Mouse (Mus musculus): ENCODE measurements around the gene Myo1a.

The Myo1a gene

DNA sequence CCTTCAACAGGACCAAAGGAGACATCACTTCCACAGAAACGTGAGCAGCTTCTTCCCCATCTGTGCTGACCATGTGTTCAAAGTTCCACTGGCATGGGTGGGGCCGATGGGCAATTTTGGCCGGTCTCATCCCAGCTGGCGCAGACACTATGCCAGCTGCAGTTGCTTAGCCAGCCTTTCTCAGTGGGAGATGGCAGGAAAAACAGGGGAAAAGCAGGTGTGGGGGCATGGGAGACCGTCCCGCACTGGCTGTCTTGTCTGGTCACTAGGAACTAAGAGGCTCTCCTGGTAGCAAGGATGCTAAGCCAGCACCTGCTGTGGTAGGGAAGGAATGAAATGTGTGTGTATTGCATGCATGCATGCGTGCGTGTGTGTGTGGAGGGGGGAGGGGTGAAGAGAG, 23.5 kb downstream of the Myo1a start:
- peak; percentile 56 for DNase-seq (ENCODE audit: low read depth, low spot score)

DNA sequence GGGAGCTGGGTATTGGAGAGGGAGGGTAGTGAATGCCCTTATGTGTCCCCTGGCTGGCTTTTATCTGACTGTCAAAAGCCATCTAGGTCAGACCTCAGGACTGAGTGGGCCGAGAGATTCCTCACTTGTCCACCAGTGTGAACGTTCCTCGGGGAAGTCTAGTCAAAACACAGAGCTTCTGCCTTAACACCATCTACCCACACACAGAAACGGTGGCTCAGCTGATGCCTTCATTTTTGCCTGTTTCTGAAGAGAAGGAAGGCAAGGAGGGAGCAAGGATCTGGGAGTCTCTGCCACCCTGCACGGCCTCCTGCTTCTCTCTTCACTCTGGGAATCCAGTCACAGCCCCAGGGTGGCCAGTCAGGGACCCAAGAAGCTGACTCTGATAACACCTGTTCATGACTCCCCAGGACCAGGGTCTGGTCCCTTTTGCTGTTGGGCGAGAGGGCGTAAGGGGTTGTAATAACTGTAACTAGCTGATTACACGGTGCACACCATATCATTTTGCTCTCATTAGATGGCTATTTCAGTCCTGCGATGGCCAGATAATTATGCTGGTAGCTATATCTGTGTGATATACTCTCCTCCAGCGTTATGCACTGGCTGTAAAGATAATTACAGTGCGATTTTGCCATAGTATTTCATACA, 25.4 kb downstream of the Myo1a start:
- peak; percentile 65 for DNase-seq (ENCODE audit: low read depth, low spot score)

DNA sequence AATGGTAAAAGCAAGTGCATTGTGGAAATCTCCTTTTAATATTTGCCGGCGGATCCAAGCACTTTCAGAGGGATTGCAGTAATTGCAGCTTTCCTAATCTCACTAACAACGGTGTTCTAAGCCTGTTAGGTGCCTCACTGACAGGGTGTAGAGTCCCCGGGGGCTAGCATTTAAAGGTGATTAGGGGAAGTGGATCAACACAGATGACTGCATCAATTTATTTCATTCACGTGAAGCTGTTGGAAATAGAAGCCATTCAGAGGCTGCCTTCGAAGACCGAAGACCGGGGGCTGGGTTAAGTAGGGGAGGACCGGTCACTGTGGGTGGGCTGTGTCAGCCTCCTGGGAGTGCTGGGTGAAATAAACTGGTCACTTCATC, 26.0 kb downstream of the Myo1a start:
- no peak for DNase-seq (ENCODE audit: low read depth, low spot score)

DNA sequence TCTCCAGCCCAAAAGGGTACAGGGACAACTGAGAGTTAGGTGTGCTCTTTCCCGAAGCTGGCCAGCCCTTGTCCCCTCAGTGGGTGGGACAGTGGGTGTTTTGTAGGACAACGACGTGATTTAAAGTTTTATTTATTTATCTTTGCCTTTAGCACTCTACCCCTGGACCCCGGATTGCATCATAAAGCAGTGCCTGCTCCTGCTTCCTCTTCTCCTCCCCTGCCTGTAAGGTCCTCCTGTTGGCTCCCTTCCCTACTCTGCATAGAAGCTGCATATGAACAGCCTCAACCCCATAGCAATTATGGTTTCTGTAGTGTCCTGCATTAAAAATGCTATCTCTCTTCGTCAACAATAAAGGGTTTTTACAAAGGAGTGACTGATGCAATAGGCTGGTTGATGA, 26.4 kb downstream of the Myo1a start:
- no peak for DNase-seq (ENCODE audit: low read depth, low spot score)

DNA sequence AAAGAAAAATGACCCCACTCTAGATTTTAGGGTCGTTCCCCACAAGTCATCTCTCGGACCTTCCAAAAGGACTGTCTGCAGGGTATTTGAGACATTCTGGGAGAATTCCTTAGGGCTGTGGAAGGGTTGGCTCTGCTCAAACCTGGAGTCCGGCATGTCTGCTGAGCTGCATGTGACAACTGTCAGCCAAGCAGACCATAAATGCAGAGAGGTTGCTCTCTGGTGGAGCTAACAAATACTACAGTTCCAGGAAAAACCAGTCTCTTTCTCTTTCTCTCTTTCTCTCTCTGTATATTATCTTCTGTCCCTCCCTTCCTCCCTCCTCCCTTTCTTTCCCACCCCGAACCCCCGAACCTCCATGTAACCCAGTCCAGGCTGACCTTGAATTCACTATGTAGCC, 29.5 kb downstream of the Myo1a start:
- peak; percentile 64 for DNase-seq (ENCODE audit: low read depth, low spot score)

DNA sequence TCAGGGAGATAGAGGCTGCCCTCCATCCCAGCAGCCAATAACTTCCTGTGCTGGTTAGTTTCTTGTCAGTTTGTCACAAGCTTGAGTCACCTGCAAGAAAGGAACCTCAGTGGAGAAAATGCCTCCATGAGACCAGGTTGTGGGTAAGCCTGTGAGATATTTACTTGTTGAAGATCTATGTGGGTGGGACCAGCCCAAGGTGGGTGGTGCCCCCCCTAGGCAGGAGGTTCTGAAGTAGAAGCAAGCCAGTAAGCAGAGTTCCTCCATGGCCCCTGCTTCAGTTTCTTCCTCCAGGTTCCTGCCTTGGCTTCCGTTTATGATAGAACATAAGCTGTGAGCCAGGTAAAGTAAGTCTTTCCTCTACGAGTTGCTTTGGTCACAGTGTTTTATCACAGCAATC, 31.3 kb downstream of the Myo1a start:
- DNase-seq (ENCODE audit: low read depth, low spot score): no peak

DNA sequence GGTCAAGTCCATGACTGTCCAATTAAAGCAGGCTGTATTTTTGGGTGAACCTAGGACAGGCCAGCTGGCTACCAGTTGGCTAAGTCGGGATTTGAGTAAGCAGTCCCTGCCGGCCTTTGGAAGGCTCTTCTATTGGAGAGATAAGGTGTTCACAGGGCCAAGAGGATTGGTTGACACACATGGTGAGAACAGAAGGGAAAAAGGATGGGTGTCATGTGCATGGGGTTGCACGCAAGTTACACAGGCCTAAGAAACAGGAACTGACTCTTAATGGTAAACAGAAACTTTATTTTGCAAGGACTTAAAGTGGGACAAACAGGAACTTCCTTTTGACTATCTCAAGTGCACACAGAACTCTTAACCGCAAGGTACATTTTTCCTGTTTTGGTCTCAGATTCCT, 31.9 kb downstream of the Myo1a start:
- no peak for DNase-seq (ENCODE audit: low read depth, low spot score)

DNA sequence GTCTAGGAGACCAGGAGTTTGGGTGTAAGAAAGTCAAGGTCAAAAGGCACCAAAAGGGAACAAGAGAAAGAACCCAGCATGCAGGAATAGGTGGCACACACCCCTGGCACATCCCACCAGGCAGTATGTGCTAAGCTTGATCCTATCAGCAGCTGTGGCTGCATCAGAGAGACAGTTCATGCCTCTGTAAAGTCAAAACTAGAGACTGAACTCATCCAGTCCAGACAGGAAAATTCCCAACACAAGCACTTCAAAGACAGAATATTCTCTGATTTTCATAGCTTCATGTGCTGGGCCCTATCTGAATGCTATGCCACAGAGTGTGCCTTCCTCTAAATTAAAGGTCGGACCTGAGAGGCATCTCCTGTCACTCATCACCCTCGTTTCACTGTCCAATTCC, 32.6 kb downstream of the Myo1a start:
- no peak for DNase-seq (ENCODE audit: low read depth, low spot score)

DNA sequence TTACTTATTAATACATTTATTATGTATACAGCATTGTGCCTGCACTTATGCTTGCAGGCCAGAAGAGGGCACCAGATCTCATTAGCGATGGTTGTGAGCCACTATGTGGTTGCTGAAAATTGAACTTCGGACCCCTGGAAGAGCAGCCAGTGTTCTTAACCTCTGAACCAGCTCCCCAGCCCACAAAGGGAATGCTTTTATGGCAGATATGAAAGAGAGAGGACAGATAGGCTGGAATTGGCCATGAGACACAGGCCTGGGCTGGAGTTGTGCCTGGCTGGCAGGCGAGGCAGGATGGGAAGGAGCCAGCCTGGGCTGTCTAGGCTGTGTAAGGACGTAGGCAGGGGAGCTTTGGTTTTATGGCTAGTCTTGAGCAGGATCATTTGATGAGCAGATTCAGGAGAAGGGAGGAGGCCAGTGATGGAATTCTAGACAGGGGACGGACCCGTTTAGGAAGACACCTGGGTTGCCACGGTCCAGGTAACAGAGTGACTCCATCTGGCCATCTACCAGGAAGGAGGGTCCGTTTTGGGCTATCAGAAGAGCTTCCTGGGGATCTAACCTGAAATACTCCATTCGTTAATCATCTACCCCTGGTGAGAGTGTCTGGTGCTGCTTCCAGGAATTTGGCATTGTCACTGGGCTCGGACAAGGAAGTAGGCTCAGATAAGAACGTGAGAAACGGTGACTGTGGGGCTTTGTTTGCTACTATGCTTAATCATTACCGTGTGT, 33.3 kb downstream of the Myo1a start:
- peak; percentile 51 for DNase-seq (ENCODE audit: low read depth, low spot score)

DNA sequence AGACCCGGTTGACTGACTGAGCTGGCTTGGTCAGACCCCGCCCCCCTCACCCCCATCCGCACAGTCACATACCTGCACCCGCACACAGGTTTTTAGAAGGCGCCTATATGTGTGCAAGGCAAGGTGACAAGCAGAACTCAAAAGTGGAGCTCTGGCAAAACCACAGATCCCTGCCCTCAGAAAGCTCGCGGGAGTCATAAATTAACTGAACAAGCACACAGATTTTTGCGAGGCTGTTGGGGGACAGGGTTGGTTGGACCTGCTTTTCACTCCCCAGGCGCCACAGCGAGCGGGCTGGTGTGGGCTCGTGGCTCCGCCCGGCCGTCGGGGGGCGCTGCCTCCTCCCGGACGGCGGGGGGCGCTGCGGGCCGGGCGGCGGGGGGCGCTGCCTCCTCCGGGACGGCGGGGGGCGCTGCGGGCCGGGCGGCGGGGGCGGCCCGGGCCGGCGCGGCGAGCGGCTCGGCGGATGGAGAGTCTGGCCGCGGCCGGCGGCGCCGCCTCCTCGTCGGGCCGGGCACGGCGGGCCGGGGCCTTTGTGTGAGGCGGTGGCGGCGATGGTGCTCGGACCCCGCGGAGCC, 34.2 kb downstream of the Myo1a start, which contains the start of gene Zbtb39:
Zbtb39 (plus strand) TSS at position 456 of the 578 bp plus-strand sequence.
- DNase-seq (ENCODE audit: low read depth, low spot score): peak; percentile 74

DNA sequence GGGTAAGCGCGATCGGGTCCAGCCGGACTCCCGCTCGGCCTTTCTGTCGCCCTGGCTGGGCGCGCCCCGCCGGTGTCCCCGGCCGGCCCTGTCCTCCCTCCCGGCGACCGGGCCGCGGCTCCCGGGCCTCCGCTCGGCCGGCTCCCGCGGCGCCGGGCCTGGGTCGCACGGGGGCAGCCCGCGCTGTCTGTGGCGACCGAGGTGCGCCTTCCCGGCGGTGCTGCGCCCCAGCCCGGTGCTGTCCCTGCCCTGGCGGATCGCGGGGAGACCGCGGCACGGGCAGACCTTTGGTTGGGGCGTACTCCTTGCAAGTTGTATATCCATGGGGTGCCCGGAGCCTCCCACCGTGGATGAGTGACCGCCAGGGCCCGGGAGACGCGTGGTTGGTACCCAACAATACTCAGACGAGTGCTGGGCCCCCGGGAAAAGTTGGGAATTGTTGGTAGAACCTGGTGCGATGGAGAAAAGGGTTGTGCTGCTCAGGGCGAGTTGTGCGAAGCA, 34.7 kb downstream of the Myo1a start:
- DNase-seq (ENCODE audit: low read depth, low spot score): no peak

DNA sequence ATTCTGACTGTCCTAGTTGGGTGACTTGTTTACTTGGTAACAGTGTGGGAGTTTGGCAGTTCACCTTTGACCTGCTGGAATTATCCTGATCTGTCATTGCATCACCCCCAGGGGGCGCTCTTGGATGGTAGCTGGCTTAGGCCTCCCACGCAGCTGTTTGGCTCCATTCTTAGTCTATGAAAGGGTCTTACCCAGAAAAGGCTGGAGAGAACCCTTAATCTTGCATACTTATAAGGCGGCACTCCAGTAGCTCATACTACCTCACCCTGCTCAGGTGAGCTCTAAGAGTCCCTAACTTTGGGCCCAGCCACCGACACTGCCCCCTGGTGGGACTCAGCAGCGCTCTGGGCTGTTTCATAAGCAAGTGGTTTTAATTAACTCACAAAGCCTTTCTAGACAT, 39.7 kb downstream of the Myo1a start:
- DNase-seq (ENCODE audit: low read depth, low spot score): peak; percentile 45

DNA sequence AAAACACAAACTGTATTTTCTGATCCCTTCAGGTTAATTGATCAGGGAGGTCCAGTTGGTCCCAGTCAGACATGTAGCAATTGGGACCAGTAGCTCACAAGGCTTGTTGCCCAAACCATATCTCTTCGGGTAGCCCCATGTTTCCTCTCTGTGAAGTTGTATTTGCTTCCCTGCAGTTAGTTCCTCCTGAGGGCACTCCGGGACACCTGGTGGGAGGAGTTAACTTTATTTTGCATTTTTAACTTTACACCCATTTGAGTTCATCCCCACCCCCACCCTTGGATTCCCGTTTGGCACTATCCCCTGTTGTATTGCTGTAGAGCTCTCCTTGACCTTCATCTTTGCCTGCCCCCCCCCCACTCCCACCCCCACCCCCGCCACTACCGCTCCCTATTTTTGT, 40.9 kb downstream of the Myo1a start:
- DNase-seq (ENCODE audit: low read depth, low spot score): no peak

DNA sequence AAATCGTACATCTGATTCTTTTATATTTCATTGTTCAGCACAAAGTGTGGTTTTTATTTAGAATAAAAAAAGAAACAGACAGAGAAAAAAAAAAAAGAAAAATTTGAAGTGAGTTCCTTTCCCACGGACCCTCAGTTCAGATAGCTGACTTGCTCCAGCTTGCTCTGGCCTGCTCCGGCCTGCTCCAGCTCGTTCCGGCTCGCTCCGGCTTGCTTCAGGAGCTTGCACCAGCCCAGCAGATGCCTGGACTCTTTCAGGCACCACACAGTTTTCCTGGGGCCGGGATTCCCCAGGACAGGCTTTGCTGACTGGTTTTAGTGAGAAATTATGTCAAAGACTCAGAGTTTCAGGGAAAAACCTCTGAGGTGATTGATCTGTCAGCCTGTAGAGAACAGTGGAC, 42.3 kb downstream of the Myo1a start:
- no peak for DNase-seq (ENCODE audit: low read depth, low spot score)

DNA sequence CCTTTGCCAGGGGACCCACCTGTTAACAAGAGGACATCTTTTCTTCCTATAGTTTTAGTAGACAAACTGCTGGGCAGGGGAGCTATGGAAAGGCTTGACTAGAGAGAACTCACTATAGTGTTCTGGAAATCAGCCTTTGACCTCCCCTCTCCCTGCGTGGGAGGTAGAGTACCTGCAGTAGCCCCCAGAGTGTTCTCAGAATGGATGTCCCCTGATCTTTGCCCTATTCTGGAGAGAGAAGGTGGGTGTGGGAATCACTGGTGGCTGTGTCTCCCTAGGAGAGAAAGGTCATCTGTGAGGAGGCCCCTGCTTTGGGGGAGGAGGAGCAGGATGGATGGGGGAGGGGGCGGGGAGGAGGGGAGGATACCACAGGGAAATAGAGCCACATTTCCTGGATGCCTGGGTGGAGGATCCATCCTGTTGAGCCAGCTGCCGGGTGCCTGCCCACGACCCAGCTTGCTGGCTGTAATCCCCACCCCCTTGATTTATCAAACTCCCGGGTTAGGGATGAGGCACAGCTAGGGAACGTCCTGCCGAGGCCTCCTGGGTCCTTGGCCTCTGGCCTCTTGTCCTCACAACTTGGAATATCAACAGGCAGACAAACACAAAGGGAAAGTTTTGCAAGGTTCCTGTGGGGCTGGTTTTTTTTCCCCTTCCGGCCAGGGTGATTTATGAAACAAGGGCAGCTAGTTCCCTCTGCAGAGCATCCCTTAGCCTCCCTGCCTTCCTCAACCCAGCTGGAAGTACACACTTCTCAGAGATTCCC, 44.1 kb downstream of the Myo1a start:
- DNase-seq (ENCODE audit: low read depth, low spot score): no peak

DNA sequence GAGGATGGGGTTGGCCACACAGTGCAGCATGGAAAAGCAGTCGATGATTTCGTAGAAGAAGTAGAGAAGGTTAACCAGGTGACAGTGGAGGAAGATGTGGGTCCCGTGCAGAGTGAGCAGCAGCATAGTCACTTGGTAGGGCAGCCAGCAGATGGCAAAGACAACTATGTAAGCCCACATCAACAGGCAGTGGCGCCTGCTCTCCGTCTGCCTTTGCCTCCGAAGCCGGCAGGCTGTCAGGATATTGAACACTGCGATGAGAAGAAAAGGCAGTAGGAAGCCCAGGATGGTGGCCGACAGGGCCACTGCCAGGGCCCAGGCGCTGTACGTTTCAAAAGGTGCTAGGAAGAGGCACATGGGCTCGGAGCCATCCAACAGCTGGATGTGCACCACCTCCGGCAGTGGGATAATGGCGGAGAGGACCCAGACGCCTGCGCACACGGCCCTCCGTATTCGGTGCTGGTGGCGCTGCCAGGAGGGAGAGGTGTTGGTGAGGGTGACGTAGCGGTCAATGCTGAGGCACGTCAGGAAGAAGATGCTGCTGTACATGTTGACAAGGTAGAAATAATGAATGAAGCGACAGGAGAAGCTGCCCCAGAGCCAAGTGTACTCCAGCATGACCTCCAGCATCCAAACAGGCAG, 45.3 kb downstream of the Myo1a start:
- DNase-seq (ENCODE audit: low read depth, low spot score): peak; percentile 45

DNA sequence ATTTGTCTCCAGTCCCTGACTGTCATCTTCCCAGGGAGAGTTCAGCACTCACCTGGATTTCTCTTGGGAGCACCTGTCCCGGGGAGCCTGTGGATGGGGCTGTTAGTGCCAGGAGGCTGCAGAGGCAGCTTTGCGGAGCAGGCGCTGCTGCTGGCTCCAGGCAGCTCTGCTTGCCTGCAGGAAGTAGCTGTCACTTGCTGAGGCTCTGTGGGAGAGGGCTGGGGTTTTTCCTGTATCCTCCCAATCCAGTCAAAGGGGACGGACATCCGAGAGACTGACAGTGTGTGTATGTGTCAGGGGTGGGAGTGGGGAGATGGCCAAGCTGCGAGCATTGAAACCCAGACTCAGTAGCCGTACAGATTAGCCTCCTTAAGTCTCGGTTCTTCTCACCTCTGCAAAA, 46.6 kb downstream of the Myo1a start, which contains the start of gene Gpr182:
Gpr182 (minus strand) TSS at position 185 of the 400 bp plus-strand sequence.
- no peak for DNase-seq (ENCODE audit: low read depth, low spot score)

DNA sequence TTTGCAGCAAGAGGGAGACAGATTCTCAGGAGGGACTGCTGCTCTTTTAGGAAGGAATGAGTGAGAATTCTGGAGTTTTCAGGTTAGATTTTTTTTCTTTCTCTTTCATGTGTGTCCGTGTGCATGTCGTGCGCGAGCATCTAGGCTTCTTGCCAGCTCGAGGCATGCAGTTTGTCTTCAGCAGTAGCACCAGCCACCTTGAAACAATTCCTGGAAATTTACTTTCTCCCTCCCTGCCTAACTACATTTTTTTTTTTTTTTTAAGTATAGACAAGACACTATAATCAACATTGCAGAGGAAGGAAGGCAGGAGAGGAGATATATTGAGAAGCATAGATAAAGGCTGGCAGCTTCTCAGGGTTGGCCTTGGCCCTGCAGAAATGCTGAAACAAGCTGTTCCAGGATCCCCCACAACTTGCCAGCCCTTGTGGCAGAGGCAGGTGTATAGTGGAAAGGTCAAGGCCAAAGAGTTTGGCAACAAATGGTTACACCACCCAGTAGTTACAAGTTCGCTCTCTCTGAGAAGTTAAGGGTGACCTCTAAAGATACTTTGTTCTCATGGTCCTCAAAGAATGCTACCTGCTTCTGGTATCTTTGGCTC, 49.7 kb downstream of the Myo1a start:
- DNase-seq (ENCODE audit: low read depth, low spot score): no peak

DNA sequence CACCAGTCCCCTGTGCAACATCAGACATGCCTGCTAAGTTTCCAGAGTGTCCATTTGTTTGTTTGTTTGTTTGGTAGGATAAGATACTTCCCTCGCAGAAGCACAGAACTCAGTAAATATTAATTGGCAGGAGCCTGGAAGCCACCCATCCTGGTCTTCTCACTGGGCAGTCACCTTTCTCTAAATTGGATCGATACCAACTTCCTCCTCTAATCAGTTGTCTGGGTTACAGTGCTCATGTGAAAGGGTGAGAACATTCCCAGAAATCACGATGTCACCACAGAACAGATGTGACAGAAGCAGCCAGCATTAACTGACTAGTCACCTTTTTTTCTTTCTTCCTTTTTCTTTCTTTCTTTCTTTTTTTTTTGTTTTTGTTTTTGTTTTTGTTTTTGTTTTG, 50.3 kb downstream of the Myo1a start:
- DNase-seq (ENCODE audit: low read depth, low spot score): no peak

DNA sequence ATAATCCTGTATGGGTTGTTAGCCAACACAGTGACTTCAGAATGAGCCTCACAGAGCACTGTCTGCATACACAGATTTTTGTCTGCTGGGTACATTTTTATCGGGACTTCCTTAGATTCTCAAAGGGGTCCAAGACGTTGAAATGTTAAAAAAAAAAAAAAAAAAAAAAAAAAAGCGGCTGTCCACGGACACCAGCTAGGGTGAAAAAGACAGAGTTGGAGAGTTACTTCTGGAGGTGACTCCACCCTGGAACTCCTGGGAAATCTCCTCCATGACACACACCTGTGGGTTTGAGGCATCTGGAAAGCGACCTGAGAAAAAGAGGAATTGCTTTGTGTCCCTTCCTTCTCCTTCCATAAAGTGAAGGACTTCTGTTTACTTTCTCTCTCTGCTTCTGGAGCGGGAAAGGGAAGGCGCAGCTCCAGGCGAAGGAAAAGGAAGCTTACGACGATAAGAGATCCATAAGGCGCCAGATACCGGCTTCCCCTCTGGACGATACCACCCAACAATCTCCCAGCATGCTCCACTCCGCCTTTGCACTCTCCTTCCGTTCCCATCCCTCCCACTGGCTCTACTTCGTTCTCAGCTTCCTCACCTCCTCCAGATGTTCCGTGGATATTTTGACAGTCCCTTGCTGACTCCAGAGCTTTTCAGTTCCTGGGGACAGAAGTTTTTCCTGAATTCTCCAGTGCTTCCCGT, 50.9 kb downstream of the Myo1a start:
- DNase-seq (ENCODE audit: low read depth, low spot score): peak; percentile 43
